Mouse (Mus musculus) frontal cortex, adult 2 months (tissue): ENCODE data around the gene Stard3. TPM values are rescaled to one million over a fixed set of nuclear protein-coding genes. Genes with fewer than 3 reads are reported as not detected.

Experiments used
- DNase-seq, 2 experiments: peaks; one replicate each; pipeline ENCODE4 v3.0.0; 2022; ENCODE audit warnings: low spot score in 1 of 2; ENCODE audit errors: extremely low spot score in 1 of 2
- polyA plus RNA-seq: library from polyadenylated mRNA; depleted of rRNA; stranded (reverse); fragments of >200 nt; gene quantifications from 2 replicates; pipeline ENCODE4 v1.2.3, GENCODE M21; 2012

Gene Stard3
- polyA plus RNA-seq, 1 experiment = 52.3 TPM

DNA sequence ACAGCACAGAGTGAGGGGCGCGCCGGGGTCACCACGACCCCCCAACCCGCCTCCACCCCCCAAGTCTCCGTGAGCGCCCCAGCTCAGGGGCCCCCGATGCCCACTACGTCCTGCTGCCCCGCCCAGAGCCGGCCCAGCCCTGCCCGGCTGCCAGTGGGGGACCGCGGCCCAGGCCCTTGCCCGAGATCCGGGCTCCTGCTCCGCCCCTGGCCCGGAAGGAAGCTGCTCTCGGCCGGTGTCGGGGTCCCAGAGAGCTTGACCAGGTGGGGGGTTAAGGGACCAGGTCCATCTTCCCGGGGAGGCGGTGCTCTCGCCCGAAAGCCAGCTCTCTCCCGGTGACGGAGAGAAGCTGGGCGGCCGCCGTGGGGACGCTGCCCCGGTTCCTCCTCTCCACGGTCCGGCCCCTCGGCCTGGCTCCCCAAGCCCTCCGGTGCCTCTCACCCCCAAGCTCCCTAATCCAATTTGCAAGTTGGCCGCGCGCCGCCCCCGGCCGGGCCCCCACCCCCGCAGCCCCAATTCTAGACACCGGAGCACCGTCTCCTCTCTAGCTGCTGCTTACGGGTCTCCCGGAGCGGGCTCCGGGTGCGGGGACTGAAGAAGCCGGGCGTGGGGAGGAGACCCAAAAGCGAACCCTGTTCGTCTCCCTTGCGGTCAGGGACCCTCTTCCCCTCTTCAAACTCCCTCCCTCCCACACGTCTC is 29.6 kb upstream of the Stard3 start:
- no peak for DNase-seq

DNA sequence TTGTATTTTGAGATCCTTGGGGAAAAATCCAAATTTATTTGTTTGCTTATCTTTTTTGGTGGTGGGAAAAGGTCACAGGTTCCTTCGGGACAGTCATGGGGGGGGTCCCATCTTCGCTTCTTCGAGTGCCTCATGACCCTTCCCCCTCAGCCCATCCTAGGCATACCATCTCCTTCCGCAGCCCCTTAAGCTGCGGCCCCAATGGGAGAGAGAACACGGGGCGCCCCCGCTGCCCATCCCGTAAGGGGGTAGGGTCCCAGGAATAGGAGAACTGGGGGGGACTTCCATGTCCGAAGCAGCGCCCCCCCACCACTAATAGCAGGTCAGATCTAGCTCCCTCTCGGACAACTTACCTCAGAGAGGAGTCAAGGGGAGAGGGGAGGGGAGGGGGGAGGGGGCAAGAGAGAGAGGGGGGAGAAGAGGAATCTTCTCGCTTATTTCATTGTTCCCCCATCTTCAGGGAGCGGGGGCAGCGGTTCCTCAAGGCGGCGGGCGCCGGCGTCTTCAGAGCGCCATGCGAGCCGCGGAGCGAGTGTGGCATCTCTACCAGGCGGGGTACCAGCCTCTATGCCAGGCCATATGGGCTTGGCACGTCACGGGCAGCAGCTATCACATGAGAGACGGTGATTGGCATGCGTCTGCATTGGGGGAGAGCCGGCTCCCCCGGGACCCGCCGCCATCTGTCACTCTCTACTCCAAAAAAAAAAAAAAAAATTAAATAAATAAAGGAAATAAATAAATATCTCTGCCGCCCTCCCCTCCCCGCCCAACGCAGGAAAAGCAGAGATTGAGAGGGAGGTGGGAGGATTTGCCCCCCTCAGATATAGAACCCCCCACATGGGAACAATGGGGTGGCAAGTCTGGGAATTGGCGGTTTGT is 28.8 kb upstream of the Stard3 start, which contains the start of gene Neurod2:
Gene Neurod2, minus strand, starts transcription at position 568 of the 879 bp plus-strand sequence.
- DNase-seq = peak in 1 of 2 experiments; percentile 82

- no peak for DNase-seq
These were observed 28.0 kb upstream of the Stard3 start for GRCm38 (mm10) chr11:98329960-98330744.

DNA sequence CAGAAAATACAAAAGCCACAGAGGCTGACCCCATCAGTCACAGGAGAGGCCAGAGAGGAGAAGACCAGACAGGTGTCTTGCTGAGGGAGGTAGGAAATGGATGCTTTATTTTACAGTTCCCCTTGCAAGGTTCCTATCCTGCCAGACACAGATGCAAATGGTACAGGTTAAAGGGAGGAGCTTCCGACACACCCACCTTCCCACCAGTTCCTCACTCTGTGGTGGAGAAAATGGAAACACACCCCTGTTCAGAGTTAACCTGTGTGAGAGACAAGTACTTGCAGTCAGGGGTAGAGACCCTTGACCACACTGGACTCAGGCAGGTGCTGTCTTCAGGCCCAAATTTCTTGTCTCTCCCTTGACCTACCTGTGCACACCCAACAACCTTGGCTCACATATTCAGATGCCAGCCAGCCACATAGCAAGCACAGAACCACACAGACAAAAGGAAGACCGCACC is 27.4 kb upstream of the Stard3 start:
- no peak for DNase-seq

GRCm38 (mm10) chr11:98331401-98331800 is 26.8 kb upstream of the Stard3 start:
- DNase-seq = no peak

GRCm38 (mm10) chr11:98332186-98332585 is 26.0 kb upstream of the Stard3 start:
- DNase-seq = no peak

DNA sequence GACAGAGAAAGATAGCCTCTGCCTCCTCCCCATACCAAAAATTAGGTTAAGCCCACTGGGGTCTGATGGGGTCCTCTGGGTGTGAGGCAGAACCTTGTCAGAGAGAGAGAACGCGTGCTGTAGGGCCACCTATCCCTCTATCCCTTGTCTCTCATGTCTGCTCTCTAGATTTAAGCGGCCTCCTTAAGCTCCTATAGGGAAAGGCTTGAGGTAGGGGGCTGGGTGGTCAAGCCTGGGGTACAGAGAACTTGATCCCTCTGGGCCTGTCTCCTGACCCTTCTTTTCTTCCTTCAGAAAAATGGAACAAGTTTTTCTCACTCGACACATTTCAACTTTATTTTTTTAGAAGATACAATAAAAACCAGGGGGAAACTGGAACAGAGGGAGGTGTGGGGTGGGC is 25.3 kb upstream of the Stard3 start:
- no peak for DNase-seq

DNA sequence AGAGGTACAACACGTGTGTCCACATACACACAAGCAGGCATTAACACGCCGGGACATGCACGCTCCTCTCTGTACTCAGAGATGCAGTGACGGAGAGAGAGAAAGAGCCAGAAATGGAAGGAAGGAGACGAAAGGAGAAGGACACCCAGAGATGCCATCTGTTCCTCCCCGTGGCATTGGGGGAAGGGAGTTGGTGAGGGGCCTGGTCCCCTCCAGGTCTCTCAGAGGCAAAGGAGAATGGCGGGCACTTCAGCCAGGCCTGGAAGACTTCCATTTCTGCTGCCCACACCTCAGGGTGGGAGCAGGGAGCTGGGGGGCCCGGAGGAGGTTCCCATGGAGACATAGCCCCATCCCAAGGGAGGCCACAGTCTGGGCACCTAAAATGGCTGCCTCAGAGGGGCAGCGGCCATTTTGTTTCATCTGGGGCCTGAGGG is 24.9 kb upstream of the Stard3 start:
- DNase-seq = no peak

- no peak for DNase-seq
These were observed 24.0 kb upstream of the Stard3 start for GRCm38 (mm10) chr11:98333981-98334741.

DNA sequence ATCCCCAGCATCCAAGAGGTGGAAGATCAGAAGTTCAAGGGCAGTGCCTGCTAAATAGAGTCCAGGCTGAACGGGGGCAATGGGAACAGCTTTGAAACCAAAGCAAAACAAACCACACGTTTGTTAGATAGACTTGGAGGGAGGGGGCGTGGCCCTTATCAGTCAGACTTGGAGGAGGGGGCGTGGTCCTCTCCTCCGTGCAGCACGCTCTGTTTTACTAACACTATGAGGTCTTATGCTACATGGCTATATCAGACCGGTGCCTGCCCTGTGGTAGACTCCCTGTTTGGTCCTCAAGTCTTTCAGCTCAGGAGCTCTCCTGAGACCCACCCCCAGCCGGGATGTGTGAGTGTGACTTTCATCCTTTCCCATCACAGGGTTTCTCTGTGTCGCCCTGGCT is 22.9 kb upstream of the Stard3 start:
- DNase-seq = no peak

- no peak for DNase-seq
These were observed 21.7 kb upstream of the Stard3 start for GRCm38 (mm10) chr11:98336245-98337107.

DNA sequence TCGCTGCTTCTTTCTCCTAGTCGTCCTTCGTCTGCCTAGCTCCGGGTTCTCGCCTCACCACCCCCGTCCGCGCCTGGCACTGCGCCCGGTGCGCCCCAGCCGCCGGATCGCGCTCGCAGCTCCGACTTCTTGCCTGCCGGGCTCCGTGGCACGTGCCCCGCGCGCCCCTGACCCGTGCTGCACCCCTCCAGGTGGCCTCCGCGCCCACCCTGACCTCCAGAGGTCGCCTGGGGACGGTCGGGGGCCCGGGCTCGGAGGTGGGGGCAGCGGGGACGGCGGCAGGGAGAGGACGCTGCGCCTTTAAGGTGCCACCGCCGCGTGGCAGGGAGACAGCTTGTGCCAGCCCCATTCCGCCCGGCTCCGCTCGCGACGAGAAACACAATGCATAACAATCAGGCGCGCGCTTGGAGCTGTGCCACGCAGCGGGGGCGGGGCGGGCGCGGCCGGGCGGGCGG is 19.6 kb upstream of the Stard3 start:
- DNase-seq = peak; percentile 56 to 90

- no peak for DNase-seq
These were observed 19.1 kb upstream of the Stard3 start for GRCm38 (mm10) chr11:98339071-98339501.

DNA sequence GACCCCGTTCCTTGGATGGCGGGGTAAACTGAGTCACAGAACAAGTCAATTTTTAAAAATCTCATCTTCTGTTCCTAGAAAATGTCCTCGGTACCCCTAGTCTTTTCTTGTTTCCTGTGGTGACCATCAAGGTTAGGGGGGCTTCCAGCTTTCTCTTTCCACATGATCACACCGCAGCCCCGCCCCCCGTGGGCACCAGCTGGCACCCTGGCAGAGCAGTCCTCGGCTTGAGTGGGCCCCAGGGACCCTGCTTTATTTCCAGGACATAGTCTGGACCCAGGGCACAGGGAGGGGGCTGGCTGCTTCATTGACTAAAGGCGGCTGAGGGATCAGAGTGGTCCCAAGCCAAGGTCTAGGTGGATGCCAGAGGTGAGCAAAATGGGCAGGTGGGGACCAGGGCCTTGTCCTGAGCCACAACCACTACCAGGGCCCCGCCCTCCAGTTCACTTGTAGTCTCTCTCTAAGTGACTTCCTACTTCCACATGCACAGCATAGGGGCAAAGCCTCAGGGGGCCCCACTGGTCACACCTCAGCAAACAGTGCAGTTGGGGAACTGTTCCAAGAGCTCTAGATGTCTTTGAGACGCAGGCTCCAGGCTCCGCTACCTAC is 18.4 kb upstream of the Stard3 start:
- DNase-seq = no peak

DNA sequence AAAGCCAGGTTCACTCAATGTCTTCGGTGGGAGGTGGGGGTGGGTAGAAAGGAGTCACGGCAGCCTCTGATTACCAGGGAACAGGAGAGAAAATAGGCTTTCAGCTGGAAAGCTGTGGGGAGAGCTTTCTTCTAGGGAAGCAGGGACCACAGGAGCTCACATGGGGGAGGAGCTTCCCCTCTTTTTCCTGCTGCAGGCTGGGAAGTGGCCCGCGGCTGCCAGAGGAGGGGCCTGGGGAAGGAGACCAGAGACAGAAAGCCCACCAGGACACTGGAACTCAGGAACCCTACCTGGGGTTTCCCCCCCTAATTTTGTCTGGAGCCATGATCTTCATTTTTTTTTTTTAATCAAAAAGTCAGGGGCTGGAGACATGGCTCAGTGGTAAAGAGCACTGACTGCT is 17.6 kb upstream of the Stard3 start:
- no peak for DNase-seq

- DNase-seq = no peak
These were observed 17.0 kb upstream of the Stard3 start for GRCm38 (mm10) chr11:98341174-98341573.

DNA sequence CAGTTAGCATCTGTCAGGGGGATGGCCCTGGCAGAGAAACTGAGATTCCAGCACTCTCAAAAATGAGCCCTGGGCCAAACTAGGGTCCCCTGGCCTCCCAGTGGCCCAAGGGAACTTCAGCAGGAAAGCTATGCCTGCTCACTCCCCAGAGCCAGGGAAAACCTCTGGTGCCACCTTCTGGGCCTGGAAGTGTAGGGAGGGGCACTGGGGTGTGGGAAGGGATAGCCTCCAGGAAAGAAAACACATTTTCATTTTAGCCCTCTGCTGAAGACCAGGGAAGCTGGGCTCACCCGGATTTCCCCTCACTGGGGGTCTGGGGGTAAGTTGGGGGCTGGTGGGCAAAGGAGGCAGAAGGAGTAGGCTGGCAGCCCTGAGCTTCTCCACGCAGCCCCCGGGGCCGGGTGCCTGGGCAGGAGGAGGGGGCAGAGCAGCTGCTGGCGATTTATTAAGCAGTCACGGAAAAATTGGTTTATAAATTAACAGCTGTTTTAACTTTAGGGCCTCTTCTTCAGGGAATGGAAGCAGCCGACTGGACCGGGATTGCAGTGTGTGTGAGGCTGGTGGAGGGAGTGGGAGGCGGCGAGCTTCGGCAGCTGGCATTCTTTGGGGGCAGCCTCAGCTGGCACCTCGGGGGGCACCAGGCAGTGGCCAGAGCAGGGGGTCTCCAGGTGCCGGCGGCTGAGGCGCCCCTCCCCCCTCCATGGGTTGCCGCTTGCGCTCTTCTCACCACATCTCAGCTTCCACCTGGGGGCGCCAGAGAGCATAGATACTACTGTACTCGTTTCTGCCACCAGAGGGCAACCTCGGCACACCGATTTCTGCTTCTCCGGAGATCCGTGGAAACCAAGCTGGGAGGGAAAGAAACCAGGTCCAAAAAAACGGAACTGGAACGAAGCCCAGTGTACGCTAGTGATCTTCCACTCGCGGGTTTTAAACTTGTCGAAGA is 15.9 kb upstream of the Stard3 start:
- peak; percentile 90 to 100 for DNase-seq
